Mouse (Mus musculus) olfactory bulb, adult 2 months (tissue): ENCODE measurements at regions not wholly inside any gene's neighbourhood (a gene's known extent, or its start where the extent isn't known, plus 50 kb on each side); places are given as distances from the start of the nearest gene placed in this dataset.

Source experiments
- CTCF ChIP-seq: fragments of 200-500 bp; IDR thresholded peaks from 2 replicates; pipeline ENCODE4 v1.5.1; 2012; ENCODE audit warnings: low read depth, mild to moderate bottlenecking, low read length, moderate library complexity; ENCODE audit not compliant: insufficient read depth
- POLR2A ChIP-seq: fragments of 200-500 bp; IDR thresholded peaks from 2 replicates; pipeline ENCODE4 v1.6.1; 2012; ENCODE audit warnings: mild to moderate bottlenecking, low read depth, low read length, moderate library complexity; ENCODE audit not compliant: insufficient read depth

DNA sequence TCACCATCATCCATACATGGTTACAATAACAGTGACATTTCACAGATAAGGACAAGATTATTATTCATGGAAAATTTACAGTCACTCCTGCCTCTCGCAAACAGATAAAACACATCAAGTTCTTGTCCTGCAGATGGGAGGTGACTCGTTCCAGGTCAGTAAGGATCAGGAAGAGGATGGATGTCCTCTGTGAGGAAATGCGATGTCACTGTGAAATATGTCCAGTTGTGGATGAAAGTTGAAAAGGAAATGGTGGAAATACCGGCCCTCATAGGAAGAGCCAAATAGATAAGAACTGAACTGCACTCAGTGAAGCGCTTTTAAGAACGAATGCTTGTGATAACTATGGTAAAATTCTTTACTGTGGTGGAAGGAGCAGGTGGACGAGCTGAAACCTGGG, 255.8 kb downstream of the Gm11146 start:
- TF ChIP-seq CTCF: no peak
- TF ChIP-seq POLR2A: no peak
